19 mouse cellular contexts compared by ENCODE assay signal in the genomic region with DNA sequence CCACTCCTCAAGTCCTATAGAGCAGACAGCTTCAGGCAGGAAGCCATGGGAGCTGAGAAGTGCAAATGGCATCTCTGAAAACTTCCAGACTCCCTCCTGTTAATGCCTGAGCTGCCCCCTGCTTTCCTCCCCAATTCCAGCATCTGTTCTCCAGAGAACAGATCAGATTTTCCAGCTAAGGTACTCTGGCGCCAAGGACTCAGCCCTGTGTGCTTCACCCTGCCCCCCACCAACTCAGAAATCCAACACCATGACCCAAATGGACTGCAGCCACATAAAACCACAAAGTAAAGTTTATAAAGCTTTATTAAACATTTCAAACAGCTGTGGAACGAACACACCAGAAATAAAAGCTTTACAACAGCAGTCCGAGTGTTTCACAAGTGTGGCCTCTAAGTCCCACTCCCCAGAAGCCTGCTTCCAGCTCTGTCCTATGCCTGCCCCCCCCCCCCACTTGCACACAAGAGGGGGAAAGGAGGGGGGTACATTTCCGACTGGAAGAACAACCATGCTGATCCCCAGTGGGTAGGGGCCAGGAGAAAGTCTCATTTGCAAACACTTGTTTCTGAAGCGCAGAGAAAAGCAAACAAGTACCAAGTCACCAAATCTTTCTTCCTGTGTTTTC. TPM values are rescaled to one million over a fixed set of nuclear protein-coding genes. Genes with fewer than 3 reads are reported as not detected.
A peak's percentile ranks its signal among the peaks of the same experiment; 100 is the strongest.
DNase-seq lines count a peak whose midpoint lies in the region; ATAC-seq and TF ChIP-seq lines count a peak whose summit lies in the region.
"Had no signal": no experiment of that assay in that cellular context is flagged by ENCODE, and none has a peak within 500 bp of the region (broad histone marks: within the 10 kb centered on the region; RNA-seq: fewer than 3 reads in every experiment).

No protein-coding gene starts in this region.

- H3K4me3 ChIP-seq in forebrain, embryonic 10.5 days, result no peak overlapping the region
- no peak overlapping the region for H3K4me3 ChIP-seq in forebrain, embryonic 11.5 days (ENCODE audit: low read depth, low read length)
- H3K4me3 ChIP-seq in midbrain, embryonic 16.5 days (ENCODE audit: low read depth, low read length), result no peak overlapping the region
- H3K4me3 ChIP-seq in midbrain, embryonic 13.5 days (replicated peaks), result no peak overlapping the region
- H3K4me3 ChIP-seq in limb, embryonic 15.5 days, result no peak overlapping the region
- no peak overlapping the region for H3K4me3 ChIP-seq in stomach, postnatal 0 days (ENCODE audit: low read depth, low read length)
- H3K4me3 ChIP-seq: heart, embryonic 15.5 days; midbrain, embryonic 12.5 days; neural tube, embryonic 13.5 days had no signal

- 81% methylated on average over 5 of the region's 5 CpGs for WGBS in forebrain, embryonic 10.5 days
- WGBS in forebrain, embryonic 11.5 days, result 75% methylated on average over 5 of the region's 5 CpGs
- 73% methylated on average over 5 of the region's 5 CpGs for WGBS in midbrain, embryonic 16.5 days
- 66% methylated on average over 5 of the region's 5 CpGs for WGBS in midbrain, embryonic 13.5 days
- 23% methylated on average over 5 of the region's 5 CpGs for WGBS in limb, embryonic 15.5 days
- WGBS in stomach, postnatal 0 days, result 40% methylated on average over 5 of the region's 5 CpGs

- no peak for ATAC-seq in forebrain, embryonic 11.5 days (replicated peaks; ENCODE audit: low FRiP score)
- no peak for ATAC-seq in midbrain, embryonic 16.5 days
- ATAC-seq in midbrain, embryonic 13.5 days, result no peak
- peak; percentile 79 for ATAC-seq in limb, embryonic 15.5 days (ENCODE audit: insufficient number of reproducible peaks, low FRiP score, low TSS enrichment, low read depth)
- ATAC-seq in stomach, postnatal 0 days (ENCODE audit: low FRiP score, low TSS enrichment), result no peak
- ATAC-seq: hindbrain, embryonic 16.5 days had no signal

- TF ChIP-seq EP300 in stomach, postnatal 0 days (optimal IDR thresholded peaks at IDR 0.05), result no peak

- H3K4me1 ChIP-seq in forebrain, embryonic 10.5 days, result peaks cover 72% of the 10 kb centered on the region
- no peaks in the 10 kb centered on the region; the same call in 1 of the 2 replicates for H3K4me1 ChIP-seq in forebrain, embryonic 11.5 days (replicated peaks; ENCODE audit: control insufficient read depth, insufficient read depth, low read length)
- peaks cover 13% of the 10 kb centered on the region for H3K4me1 ChIP-seq in midbrain, embryonic 16.5 days (ENCODE audit: control insufficient read depth, insufficient read depth, low read length)
- H3K4me1 ChIP-seq in midbrain, embryonic 13.5 days (replicated peaks), result peaks cover 46% of the 10 kb centered on the region
- peaks cover 65% of the 10 kb centered on the region for H3K4me1 ChIP-seq in limb, embryonic 15.5 days
- no peaks in the 10 kb centered on the region; the same call in 1 of the 2 replicates for H3K4me1 ChIP-seq in stomach, postnatal 0 days (replicated peaks; ENCODE audit: control insufficient read depth, insufficient read depth)

- H3K9ac ChIP-seq in forebrain, embryonic 11.5 days (ENCODE audit: low read length), result no peak overlapping the region
- H3K9ac ChIP-seq in midbrain, embryonic 16.5 days (ENCODE audit: low read depth, low read length), result no peak overlapping the region
- H3K9ac ChIP-seq in midbrain, embryonic 13.5 days (replicated peaks), result no peak overlapping the region
- H3K9ac ChIP-seq in limb, embryonic 15.5 days, result no peak overlapping the region
- H3K9ac ChIP-seq in stomach, postnatal 0 days (ENCODE audit: low read length), result no peak overlapping the region
- H3K9ac ChIP-seq: heart, embryonic 15.5 days; liver, embryonic 14.5 days; midbrain, embryonic 12.5 days; neural tube, embryonic 13.5 days had no signal

- no peak for TF ChIP-seq CTCF in stomach, postnatal 0 days (IDR thresholded peaks at IDR 0.05; ENCODE audit: low read depth)

- peak overlapping the region; percentile 35 for H3K27ac ChIP-seq in forebrain, embryonic 10.5 days
- no peak overlapping the region for H3K27ac ChIP-seq in forebrain, embryonic 11.5 days (ENCODE audit: low read depth, low read length)
- H3K27ac ChIP-seq in midbrain, embryonic 16.5 days (ENCODE audit: low read length), result peak overlapping the region; percentile 23; the same call in 1 of the 2 replicates
- no peak overlapping the region; the same call in 1 of the 2 replicates for H3K27ac ChIP-seq in midbrain, embryonic 13.5 days
- peak overlapping the region; percentile 82 for H3K27ac ChIP-seq in limb, embryonic 15.5 days
- H3K27ac ChIP-seq in stomach, postnatal 0 days (replicated peaks), result peak overlapping the region; percentile 45; the same call in 1 of the 2 replicates
- H3K27ac ChIP-seq: heart, embryonic 15.5 days; liver, embryonic 14.5 days; midbrain, embryonic 12.5 days had no signal

- peaks cover 37% of the 10 kb centered on the region for H3K9me3 ChIP-seq in forebrain, embryonic 10.5 days
- H3K9me3 ChIP-seq in forebrain, embryonic 11.5 days (ENCODE audit: control insufficient read depth, low read length), result peaks cover 19% of the 10 kb centered on the region
- H3K9me3 ChIP-seq in midbrain, embryonic 16.5 days (replicated peaks; ENCODE audit: control insufficient read depth, low read length, poor library complexity, severe bottlenecking), result peaks cover 6% of the 10 kb centered on the region
- peaks cover 20% of the 10 kb centered on the region for H3K9me3 ChIP-seq in midbrain, embryonic 13.5 days
- peaks cover 15% of the 10 kb centered on the region; the same call in 1 of the 2 replicates for H3K9me3 ChIP-seq in limb, embryonic 15.5 days
- 0 out of 2 replicates have a peak, but pooled peaks cover 7% of the 10 kb centered on the region for H3K9me3 ChIP-seq in stomach, postnatal 0 days (ENCODE audit: control insufficient read depth, low read length)

- H3K4me2 ChIP-seq in forebrain, embryonic 11.5 days (ENCODE audit: low read depth, low read length, severe bottlenecking), result no peak overlapping the region
- H3K4me2 ChIP-seq in midbrain, embryonic 16.5 days (ENCODE audit: low read length), result no peak overlapping the region
- no peak overlapping the region for H3K4me2 ChIP-seq in midbrain, embryonic 13.5 days (replicated peaks)
- no peak overlapping the region for H3K4me2 ChIP-seq in limb, embryonic 15.5 days
- no peak overlapping the region for H3K4me2 ChIP-seq in stomach, postnatal 0 days (replicated peaks; ENCODE audit: low read depth)
- H3K4me2 ChIP-seq: heart, embryonic 15.5 days; midbrain, embryonic 12.5 days; neural tube, embryonic 13.5 days had no signal

- H3K36me3 ChIP-seq in forebrain, embryonic 10.5 days (replicated peaks), result peaks cover 58% of the 10 kb centered on the region
- peaks cover 21% of the 10 kb centered on the region for H3K36me3 ChIP-seq in forebrain, embryonic 11.5 days (ENCODE audit: control insufficient read depth, insufficient read depth, low read length)
- H3K36me3 ChIP-seq in midbrain, embryonic 16.5 days (ENCODE audit: control insufficient read depth, insufficient read depth, low read length), result peaks cover 38% of the 10 kb centered on the region
- H3K36me3 ChIP-seq in midbrain, embryonic 13.5 days, result peaks cover 52% of the 10 kb centered on the region
- H3K36me3 ChIP-seq in limb, embryonic 15.5 days, result peaks cover 41% of the 10 kb centered on the region
- H3K36me3 ChIP-seq in stomach, postnatal 0 days (ENCODE audit: control insufficient read depth, insufficient read depth, low read length), result 0 out of 2 replicates have a peak, but pooled peaks cover 3% of the 10 kb centered on the region

- no peak for DNase-seq in forebrain, embryonic 10.5 days (ENCODE audit: extremely low spot score, low spot score)
- DNase-seq in forebrain, embryonic 11.5 days (ENCODE audit: low spot score), result no peak
- no peak for DNase-seq in stomach, postnatal 0 days (ENCODE audit: low spot score)
- DNase-seq in adrenal gland, adult 2 months, result no peak
- DNase-seq in gastrocnemius, postnatal 4 days (ENCODE audit: low spot score in 2 of 2), result no peak
- DNase-seq: adrenal gland, postnatal 10 days; cerebellum, postnatal 36 days; gastrocnemius, postnatal 14 days; kidney, postnatal 25 days; retina, postnatal 1 day; thymus, adult 18-20 months had no signal

- H3K27me3 ChIP-seq in forebrain, embryonic 10.5 days (ENCODE audit: poor library complexity, severe bottlenecking), result peaks cover 4% of the 10 kb centered on the region; the same call in 1 of the 2 replicates
- H3K27me3 ChIP-seq in forebrain, embryonic 11.5 days (ENCODE audit: control insufficient read depth, insufficient read depth, low read length), result no peaks in the 10 kb centered on the region
- no peaks in the 10 kb centered on the region for H3K27me3 ChIP-seq in midbrain, embryonic 16.5 days (ENCODE audit: control insufficient read depth, insufficient read depth, low read depth, low read length)
- no peaks in the 10 kb centered on the region for H3K27me3 ChIP-seq in midbrain, embryonic 13.5 days
- no peaks in the 10 kb centered on the region for H3K27me3 ChIP-seq in limb, embryonic 15.5 days
- no peaks in the 10 kb centered on the region for H3K27me3 ChIP-seq in stomach, postnatal 0 days (ENCODE audit: control insufficient read depth, insufficient read depth, low read length)
- H3K27me3 ChIP-seq: heart, embryonic 15.5 days; neural tube, embryonic 13.5 days had no signal

RNA-seq across cellular contexts. Expression of a gene that starts 3.7 kb away (rescaled TPM):
- 1,904 and 2,173 TPM in 2 replicates for polyA plus RNA-seq in forebrain, embryonic 10.5 days (2016; fragmentation: Nextera tagmentation; extraction: Ambion mirVana)
- 2,785 and 3,035 TPM in 2 replicates for polyA plus RNA-seq in forebrain, embryonic 11.5 days (2014; fragmentation: Nextera tagmentation; extraction: Ambion mirVana)
- 9,243 and 10,143 TPM in 2 replicates for polyA plus RNA-seq in midbrain, embryonic 16.5 days (2015; fragmentation: Nextera tagmentation; extraction: Ambion mirVana)
- polyA plus RNA-seq in midbrain, embryonic 13.5 days (2015; fragmentation: Nextera tagmentation; extraction: Ambion mirVana), result 8,644 and 8,868 TPM in 2 replicates
- 233 and 285 TPM in 2 replicates for polyA plus RNA-seq in limb, embryonic 15.5 days (2015; fragmentation: Nextera tagmentation; extraction: Ambion mirVana)
- polyA plus RNA-seq in stomach, postnatal 0 days (2015; fragmentation: Nextera tagmentation; extraction: Ambion mirVana), result 137 and 150 TPM in 2 replicates
- total RNA-seq in adrenal gland, adult 2 months (2021), result 10 to 100 TPM; 32.4 to 94.3 TPM
- polyA plus RNA-seq in adrenal gland, adult 2 months (2012; rRNA removed), result 111 and 203 TPM in 2 replicates
- total RNA-seq in gastrocnemius, postnatal 4 days (2021), result 10 to 100 TPM; 20.2 to 41.1 TPM

RNA-seq across cellular contexts. Expression of a gene that starts 14.9 kb away (rescaled TPM):
- 78.7 and 82.3 TPM in 2 replicates for polyA plus RNA-seq in forebrain, embryonic 10.5 days (2016; fragmentation: Nextera tagmentation; extraction: Ambion mirVana)
- 111 and 123 TPM in 2 replicates for polyA plus RNA-seq in forebrain, embryonic 11.5 days (2014; fragmentation: Nextera tagmentation; extraction: Ambion mirVana)
- polyA plus RNA-seq in midbrain, embryonic 16.5 days (2015; fragmentation: Nextera tagmentation; extraction: Ambion mirVana), result 357 and 363 TPM in 2 replicates
- polyA plus RNA-seq in midbrain, embryonic 13.5 days (2015; fragmentation: Nextera tagmentation; extraction: Ambion mirVana), result 246 and 256 TPM in 2 replicates
- 54.3 and 54.5 TPM in 2 replicates for polyA plus RNA-seq in limb, embryonic 15.5 days (2015; fragmentation: Nextera tagmentation; extraction: Ambion mirVana)
- polyA plus RNA-seq in stomach, postnatal 0 days (2015; fragmentation: Nextera tagmentation; extraction: Ambion mirVana), result 28.9 and 30.0 TPM in 2 replicates
- 10 to 100 TPM; 66.3 to 98.1 TPM for total RNA-seq in adrenal gland, adult 2 months (2021)
- polyA plus RNA-seq in adrenal gland, adult 2 months (2012; rRNA removed), result 42.8 and 47.8 TPM in 2 replicates
- total RNA-seq in gastrocnemius, postnatal 4 days (2021), result 10 to 100 TPM; 41.0 to 43.3 TPM

Comparison
In these comparisons a context has a peak if more than half of its experiments do, and no peak if none do; other contexts are left out.
1. H3K27ac ChIP-seq: peak in forebrain, embryonic 10.5 days (single experiment), midbrain, embryonic 16.5 days (single experiment), limb, embryonic 15.5 days (single experiment) and stomach, postnatal 0 days (single experiment); none in forebrain, embryonic 11.5 days (single experiment) and midbrain, embryonic 13.5 days (single experiment).